Mouse (Mus musculus) brain, embryonic 18.5 days (tissue): ENCODE measurements at regions not wholly inside any gene's neighbourhood (a gene's known extent, or its start where the extent isn't known, plus 50 kb on each side); places are given as distances from the start of the nearest gene placed in this dataset.

Experiments used
- DNase-seq: peaks from one replicate; pipeline ENCODE4 v3.0.0-alpha.2; 2012; ENCODE audit warnings: low read depth, low spot score

GRCm38 (mm10) chr10:98765786-98766419, 148.3 kb upstream of the Atp2b1 start:
- DNase-seq: no peak

- DNase-seq: no peak
Observed at GRCm38 (mm10) chr10:98779783-98780182, 134.4 kb upstream of the Atp2b1 start.

- DNase-seq: no peak
Observed at GRCm38 (mm10) chr10:98780938-98781337, 133.3 kb upstream of the Atp2b1 start.

GRCm38 (mm10) chr10:98781888-98782351, 132.3 kb upstream of the Atp2b1 start:
- DNase-seq: no peak

- DNase-seq: no peak
Observed at GRCm38 (mm10) chr10:98785411-98785810, 128.8 kb upstream of the Atp2b1 start.

GRCm38 (mm10) chr10:98786089-98786488, 128.1 kb upstream of the Atp2b1 start:
- no peak for DNase-seq

GRCm38 (mm10) chr10:98789763-98790162, 124.4 kb upstream of the Atp2b1 start:
- no peak for DNase-seq

DNA sequence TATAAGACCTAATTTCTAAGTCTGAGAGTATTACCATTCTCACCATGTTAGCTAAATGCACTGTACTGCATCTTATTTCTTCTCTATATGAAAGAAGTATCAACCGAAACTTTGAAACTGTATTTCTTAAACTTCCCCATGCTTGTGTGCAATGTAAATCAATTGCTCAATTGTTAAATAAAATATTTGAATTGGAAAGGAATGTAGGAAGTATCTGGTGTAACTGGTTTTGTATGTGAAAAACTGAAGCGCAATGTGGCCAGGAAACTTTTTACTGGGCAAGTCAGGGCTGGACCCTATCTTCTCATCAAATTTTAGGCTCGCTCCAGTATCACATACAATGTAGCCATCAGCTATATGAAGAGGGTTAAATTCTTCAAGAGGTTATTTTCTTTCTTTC, 123.8 kb upstream of the Atp2b1 start:
- DNase-seq: no peak

DNA sequence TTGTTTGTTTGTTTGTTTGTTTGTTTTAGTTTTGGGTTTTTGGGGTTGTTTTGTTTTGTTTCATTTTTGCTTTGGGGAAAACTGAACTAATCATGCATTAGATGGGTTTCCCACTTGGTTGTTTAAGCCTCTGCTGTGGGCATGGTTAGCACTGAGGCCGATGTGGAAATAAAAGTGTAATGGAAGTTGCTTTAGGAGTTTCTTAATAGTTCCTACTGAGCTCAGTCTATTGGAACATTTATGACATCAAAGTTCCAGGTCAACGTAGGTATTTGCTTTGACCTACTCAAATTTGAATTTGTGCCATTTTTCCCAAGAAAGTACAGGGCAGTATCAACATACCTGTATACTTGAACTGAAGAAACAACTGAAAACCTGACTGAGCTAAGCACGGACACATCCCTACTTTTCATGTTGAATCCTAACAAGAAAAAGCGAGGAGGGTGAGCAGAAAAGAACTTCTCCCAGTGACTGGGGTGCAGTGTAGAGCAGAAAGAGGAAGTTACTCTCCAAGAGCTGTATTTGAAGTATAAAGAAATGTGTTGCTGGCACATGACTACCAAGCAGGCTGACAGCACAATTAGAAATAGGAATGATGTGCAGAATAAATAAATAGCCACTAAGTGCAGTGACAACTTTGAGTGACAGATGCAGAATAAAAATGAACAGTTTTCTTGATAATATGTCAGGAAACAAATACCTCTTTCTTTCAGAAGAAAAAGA, 122.0 kb upstream of the Atp2b1 start:
- no peak for DNase-seq

- no peak for DNase-seq
Observed at GRCm38 (mm10) chr10:98793926-98794536, 120.2 kb upstream of the Atp2b1 start.

DNA sequence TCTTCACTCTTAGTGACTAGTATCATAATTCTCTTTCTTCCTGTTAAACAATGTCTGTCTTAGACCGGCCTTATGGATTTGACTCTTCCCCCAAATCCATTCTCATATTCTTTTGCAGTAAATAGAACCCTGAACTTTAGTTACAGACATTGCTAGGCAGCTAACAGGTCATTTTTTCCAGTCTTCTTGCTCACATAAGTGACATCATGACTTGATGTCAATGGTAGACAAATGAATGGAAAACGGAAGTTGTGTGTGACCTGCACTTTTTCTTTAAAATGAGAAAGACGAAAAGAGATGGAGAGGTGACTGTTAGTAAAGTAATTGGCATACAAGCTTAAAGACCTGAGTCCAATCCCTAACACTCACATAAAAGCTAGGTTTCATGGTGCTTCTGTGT, 118.2 kb upstream of the Atp2b1 start:
- DNase-seq: no peak

DNA sequence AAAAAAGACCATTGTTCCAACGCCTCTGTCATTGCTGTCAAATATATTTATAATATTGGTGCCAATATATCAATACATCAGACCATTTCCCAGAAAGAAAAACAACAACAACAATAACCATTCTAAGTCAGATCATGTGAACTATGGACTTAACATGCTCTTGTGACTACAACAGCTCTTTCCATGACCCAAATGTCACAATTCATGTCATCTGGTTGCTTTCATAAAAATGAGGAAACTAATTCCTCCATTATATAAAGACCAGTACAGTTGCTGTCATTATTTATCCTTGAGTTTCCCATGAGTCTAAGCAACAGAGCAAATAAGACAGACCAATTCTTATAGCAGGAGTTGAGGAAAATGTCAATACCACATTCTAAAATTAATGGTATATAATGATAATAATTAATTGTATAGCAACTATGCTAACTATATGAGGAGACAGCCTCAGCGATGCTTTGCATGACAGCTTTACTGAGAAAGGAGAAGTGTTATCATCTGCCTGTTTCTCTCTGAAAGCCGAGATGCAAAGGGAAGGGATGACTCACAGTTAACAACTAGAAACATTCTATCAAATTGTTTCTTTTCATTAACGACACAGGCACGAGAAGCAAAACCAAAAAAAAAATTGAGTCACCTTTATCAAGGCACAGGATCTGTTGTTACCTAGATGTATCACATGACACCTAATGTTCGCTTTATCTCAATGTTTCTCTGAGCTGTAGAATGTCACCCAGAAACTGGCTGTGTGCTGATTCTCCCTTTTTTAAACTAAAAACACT, 115.4 kb upstream of the Atp2b1 start:
- DNase-seq: no peak

- DNase-seq: no peak
Observed at GRCm38 (mm10) chr10:98799830-98800229, 114.4 kb upstream of the Atp2b1 start.

DNA sequence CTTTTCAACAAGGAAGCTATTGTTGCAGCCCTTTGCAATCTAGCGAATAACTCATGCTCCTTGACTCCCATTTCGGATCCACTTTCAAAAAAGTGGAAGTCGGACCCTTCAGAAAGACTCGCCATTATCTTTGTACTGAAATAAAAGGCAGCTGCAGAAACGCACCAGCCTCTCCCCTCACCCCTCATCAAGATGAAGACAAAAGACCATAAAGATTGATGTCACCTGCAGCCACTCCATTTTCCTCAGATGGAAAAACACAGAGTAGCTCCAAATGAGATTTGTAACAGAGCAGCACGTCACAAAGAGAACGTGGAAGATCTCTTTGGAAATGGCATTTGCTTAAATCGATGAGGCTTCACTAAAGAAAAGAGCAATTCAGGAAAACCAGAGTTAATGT, 113.3 kb upstream of the Atp2b1 start:
- no peak for DNase-seq

DNA sequence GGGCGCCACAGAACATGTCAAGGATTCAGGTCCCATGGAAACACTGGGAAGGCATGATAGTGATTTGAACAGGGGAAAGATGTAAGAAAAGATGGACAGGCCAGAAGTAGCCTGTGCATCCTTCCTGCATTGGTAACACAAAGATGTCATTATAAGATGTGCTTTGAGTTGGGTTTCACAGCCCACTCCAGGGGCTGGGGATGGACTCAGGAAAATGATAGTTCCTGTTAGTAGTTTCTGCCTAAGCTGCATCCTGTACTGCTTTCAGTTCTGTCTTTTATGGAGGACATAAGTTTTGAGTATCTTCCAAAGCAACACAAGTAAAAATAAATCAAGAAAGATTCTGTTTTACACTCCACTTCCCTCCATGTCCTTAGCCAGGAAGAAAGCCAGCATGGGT, 109.2 kb upstream of the Atp2b1 start:
- DNase-seq: no peak

DNA sequence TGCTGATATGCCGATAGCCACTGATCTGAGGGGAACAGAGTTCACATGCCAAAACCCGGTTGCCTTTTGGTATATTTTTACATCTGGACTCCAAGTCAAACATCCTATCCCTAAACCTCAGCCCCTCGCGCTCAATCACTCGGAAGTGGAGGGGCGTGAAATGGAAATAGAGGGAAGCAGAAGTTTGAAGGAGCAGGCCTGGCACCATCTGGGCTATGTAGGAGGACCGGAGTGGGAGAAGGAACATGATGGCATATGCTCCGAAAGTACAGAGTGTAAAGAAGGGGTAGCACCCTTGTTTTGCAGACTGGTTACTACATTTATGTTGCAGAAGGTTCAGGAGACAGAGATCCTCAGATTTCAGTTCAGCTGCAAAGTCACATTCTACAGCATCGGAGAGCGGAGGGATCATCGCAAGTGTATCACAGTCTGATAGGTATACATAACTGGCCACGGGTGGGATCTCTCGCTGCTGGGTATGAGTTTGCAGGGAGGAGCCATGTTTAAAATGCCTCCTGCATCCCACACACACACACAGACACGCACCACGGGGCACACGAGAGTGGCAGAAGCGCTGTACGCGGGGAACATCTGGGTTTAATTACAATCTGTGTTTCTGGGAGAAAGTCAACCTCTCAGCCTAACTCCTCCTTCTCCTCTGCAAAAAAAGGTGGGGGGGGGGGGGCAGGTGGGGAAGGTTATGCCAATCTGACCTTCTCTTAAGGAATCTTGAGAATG, 107.2 kb upstream of the Atp2b1 start:
- no peak for DNase-seq

DNA sequence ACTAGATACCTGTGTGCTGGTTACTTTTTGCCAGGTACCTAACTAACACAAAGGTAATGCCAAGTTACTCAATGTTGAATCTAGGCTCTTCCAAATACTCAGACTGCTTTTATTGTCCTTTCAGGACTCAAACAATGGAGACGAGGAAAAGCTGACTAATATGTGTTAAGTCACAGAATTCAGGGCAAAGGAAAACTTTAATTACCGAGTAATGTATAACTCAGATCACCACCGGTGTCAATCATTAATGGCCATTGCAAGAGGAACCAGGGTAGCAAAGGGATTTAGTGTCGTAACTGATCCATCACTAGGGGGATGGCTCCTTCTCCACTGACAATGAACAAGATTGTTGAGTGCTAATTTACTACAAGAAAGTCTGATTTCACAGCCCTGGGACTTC, 105.6 kb upstream of the Atp2b1 start:
- DNase-seq: no peak

- no peak for DNase-seq
Observed at GRCm38 (mm10) chr10:98829051-98829450, 85.2 kb upstream of the Atp2b1 start.

GRCm38 (mm10) chr10:98831488-98831887, 82.7 kb upstream of the Atp2b1 start:
- no peak for DNase-seq

GRCm38 (mm10) chr10:98837289-98838181, 76.7 kb upstream of the Atp2b1 start:
- DNase-seq: no peak
